Comparison of ENCODE assay signal across 14 mouse cellular contexts in the genomic region with DNA sequence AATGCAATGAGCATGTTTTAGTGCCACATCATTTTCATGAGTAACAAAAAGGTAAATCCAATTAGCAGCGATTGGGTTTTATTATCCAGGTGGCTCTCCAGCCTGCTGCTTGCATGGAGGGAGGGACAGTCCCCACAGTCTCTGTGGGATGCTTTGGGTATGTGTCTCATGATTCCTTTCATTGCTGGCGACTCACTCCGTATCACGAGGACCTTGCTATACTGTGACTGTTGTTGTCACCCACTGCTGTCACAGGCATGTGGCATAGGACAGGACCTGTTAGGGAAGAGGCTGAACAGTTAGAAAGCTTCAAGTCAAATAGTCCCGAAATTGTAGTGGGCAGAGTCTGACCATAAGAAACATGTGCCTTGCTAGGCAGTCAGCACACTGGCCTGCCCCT.
"Had no signal": no experiment of that assay in that cellular context is flagged by ENCODE, and none has a peak within 500 bp of the region (broad histone marks: within the 10 kb centered on the region; RNA-seq: fewer than 3 reads in every experiment).

No protein-coding gene starts in this region.

- H3K4me2 ChIP-seq: lung, embryonic 14.5 days; midbrain, embryonic 11.5 days; midbrain, embryonic 13.5 days; midbrain, embryonic 15.5 days; neural tube, embryonic 12.5 days; stomach, embryonic 15.5 days had no signal

- H3K9me3 ChIP-seq: megakaryocyte, embryonic 14.5 days; midbrain, embryonic 13.5 days; midbrain, embryonic 15.5 days; neural tube, embryonic 12.5 days; stomach, embryonic 15.5 days had no signal

- H3K4me1 ChIP-seq: megakaryocyte, embryonic 14.5 days; stomach, embryonic 15.5 days had no signal

- H3K27ac ChIP-seq: macrophage; midbrain, embryonic 13.5 days; midbrain, embryonic 15.5 days; neural tube, embryonic 12.5 days; stomach, embryonic 15.5 days; stomach, postnatal 0 days had no signal

- H3K4me3 ChIP-seq: megakaryocyte, embryonic 14.5 days; midbrain, embryonic 13.5 days; midbrain, embryonic 15.5 days; neural tube, embryonic 12.5 days; stomach, embryonic 15.5 days had no signal

- DNase-seq: lung, adult 18-20 months; lung, embryonic 14.5 days; lung, postnatal 14 days; lung, postnatal 36 days; right cerebral cortex, postnatal 14 days; thymus, postnatal 25 days had no signal

- H3K27me3 ChIP-seq: midbrain, embryonic 15.5 days; neural tube, embryonic 12.5 days; stomach, embryonic 15.5 days had no signal

- H3K9ac ChIP-seq: lung, embryonic 14.5 days; midbrain, embryonic 13.5 days; midbrain, embryonic 15.5 days; neural tube, embryonic 12.5 days; stomach, embryonic 15.5 days had no signal

- H3K36me3 ChIP-seq: midbrain, embryonic 13.5 days; midbrain, embryonic 15.5 days; neural tube, embryonic 12.5 days; stomach, embryonic 15.5 days had no signal

- ATAC-seq: midbrain, embryonic 13.5 days; midbrain, embryonic 15.5 days had no signal
